Mouse (Mus musculus): ENCODE measurements at regions not wholly inside any gene's neighbourhood (a gene's known extent, or its start where the extent isn't known, plus 50 kb on each side); places are given as distances from the start of the nearest gene placed in this dataset.

DNA sequence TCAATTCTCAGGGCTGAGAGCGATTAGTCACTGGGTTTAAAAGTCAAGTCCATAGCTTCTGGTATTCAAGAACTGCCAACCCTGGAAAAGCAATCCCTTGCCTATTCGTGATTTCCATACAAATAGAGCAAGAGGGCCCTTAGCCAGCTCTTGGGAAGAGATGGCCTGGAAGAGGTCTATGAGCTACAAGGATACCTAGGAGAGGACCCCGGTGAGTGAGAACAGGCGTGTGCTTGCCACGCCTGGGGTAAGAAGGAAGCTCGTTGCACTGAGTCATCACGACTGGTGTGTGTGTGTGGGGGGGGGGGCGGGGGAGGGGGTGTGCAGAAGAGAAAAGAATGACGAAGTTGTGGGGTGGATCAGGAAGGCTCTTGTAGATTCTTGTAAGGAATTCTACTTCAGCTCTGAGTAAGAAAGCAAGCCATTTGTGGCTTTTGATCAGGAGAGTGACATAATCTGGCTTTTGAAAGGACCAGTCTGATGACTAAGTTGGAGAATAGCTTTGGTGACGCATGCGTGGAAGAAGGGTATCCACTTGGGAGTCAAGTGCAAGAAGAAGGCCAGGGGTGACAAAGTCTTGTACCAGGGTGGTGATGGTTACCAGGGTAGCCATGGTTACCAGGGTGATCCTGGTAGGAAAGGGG, 113.7 kb downstream of the Phlda1 start:
- 76% methylated on average over 10 of the region's 11 CpGs for WGBS
- no peak overlapping the region for H3K4me3 ChIP-seq (ENCODE audit: low read depth, low read length)
- no peaks in the 10 kb centered on the region for H3K27me3 ChIP-seq (replicated peaks; ENCODE audit: control insufficient read depth, insufficient read depth, low read length)
- no peak overlapping the region for H3K27ac ChIP-seq (replicated peaks; ENCODE audit: low read depth, low read length)
- H3K9me3 ChIP-seq (ENCODE audit: control insufficient read depth, low read length) = no peaks in the 10 kb centered on the region
- DNase-seq (ENCODE audit: low spot score) (no peak), ATAC-seq (ENCODE audit: low read depth) (no peak)
- peaks cover 12% of the 10 kb centered on the region; the same call in 1 of the 2 replicates for H3K4me1 ChIP-seq (ENCODE audit: control insufficient read depth, insufficient read depth, low read length)
- H3K4me2 ChIP-seq (ENCODE audit: low read depth, low read length) = no peak overlapping the region
- H3K36me3 ChIP-seq (ENCODE audit: control insufficient read depth, insufficient read depth, low read length) = no peaks in the 10 kb centered on the region
- no peak overlapping the region for H3K9ac ChIP-seq (ENCODE audit: low read depth, low read length)

DNA sequence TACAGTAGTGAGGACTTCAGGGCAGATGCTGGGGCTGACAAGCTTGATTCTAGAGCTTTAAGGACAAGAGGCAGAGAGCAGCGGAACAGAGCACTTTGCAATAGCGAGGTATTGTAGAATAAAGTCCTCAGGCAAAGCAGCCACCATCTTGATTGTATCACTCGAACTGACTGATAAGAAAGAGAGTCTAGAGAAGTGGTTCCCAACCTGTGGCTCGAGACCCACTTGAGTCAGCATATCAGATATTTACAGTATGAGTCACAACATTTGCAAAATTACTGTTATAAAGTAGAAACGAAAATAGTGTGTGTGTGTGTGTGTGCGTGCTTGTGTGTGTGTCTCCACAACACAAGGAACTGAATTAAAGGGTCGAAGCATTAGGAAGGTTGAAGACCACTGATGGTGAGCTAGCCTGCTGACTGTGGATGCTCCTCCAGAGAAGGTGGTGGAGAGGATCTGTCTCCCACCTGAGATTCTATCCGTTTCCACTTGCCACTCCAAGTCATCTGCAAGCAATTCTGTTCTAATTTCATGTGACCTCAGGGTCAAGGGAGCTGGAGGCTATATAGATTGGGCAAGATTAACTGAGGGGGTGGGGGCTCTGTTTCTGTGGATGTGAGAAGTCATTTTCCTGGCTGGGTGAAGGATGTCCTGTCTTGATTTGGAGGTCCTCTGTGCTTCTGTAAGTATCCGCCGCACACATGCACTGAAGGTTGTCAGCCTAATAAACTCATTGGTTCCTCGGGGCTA, 115.0 kb downstream of the Phlda1 start:
- WGBS = 59% methylated on average over 11 of the region's 11 CpGs
- Histone ChIP-seq H3K36me3 (ENCODE audit: control insufficient read depth, insufficient read depth, low read length) (no peaks in the 10 kb centered on the region), H3K4me3 (ENCODE audit: low read depth, low read length) (no peak overlapping the region), H3K27ac (replicated peaks; ENCODE audit: low read depth, low read length) (no peak overlapping the region), H3K4me1 (ENCODE audit: control insufficient read depth, insufficient read depth, low read length) (peaks cover 12% of the 10 kb centered on the region; the same call in 1 of the 2 replicates), H3K4me2 (ENCODE audit: low read depth, low read length) (no peak overlapping the region), H3K9ac (ENCODE audit: low read depth, low read length) (no peak overlapping the region), H3K27me3 (replicated peaks; ENCODE audit: control insufficient read depth, insufficient read depth, low read length) (no peaks in the 10 kb centered on the region), H3K9me3 (ENCODE audit: control insufficient read depth, low read length) (no peaks in the 10 kb centered on the region)
- ATAC-seq (ENCODE audit: low read depth) (no peak), DNase-seq (ENCODE audit: low spot score) (no peak)

GRCm38 (mm10) chr10:111622789-111623188, 116.7 kb downstream of the Phlda1 start:
- DNase-seq (ENCODE audit: low spot score) (peak; percentile 73), ATAC-seq (ENCODE audit: low read depth) (no peak)
- WGBS = 17% methylated on average over 4 of the region's 4 CpGs
- H3K4me3 ChIP-seq (ENCODE audit: low read depth, low read length) = no peak overlapping the region
- H3K4me1 ChIP-seq (ENCODE audit: control insufficient read depth, insufficient read depth, low read length) = peaks cover 12% of the 10 kb centered on the region; the same call in 1 of the 2 replicates
- no peak overlapping the region for H3K4me2 ChIP-seq (ENCODE audit: low read depth, low read length)
- H3K36me3 ChIP-seq (ENCODE audit: control insufficient read depth, insufficient read depth, low read length) = no peaks in the 10 kb centered on the region
- H3K27me3 ChIP-seq (replicated peaks; ENCODE audit: control insufficient read depth, insufficient read depth, low read length) = no peaks in the 10 kb centered on the region
- no peak overlapping the region for H3K9ac ChIP-seq (ENCODE audit: low read depth, low read length)
- no peak overlapping the region for H3K27ac ChIP-seq (replicated peaks; ENCODE audit: low read depth, low read length)
- H3K9me3 ChIP-seq (ENCODE audit: control insufficient read depth, low read length) = no peaks in the 10 kb centered on the region

- peak; percentile 57 for DNase-seq (ENCODE audit: low spot score)
- Histone ChIP-seq H3K36me3 (ENCODE audit: control insufficient read depth, insufficient read depth, low read length) (no peaks in the 10 kb centered on the region), H3K27ac (replicated peaks; ENCODE audit: low read depth, low read length) (no peak overlapping the region), H3K4me3 (ENCODE audit: low read depth, low read length) (no peak overlapping the region), H3K9ac (ENCODE audit: low read depth, low read length) (no peak overlapping the region), H3K4me1 (ENCODE audit: control insufficient read depth, insufficient read depth, low read length) (peaks cover 12% of the 10 kb centered on the region; the same call in 1 of the 2 replicates), H3K9me3 (ENCODE audit: control insufficient read depth, low read length) (no peaks in the 10 kb centered on the region), H3K27me3 (replicated peaks; ENCODE audit: control insufficient read depth, insufficient read depth, low read length) (no peaks in the 10 kb centered on the region), H3K4me2 (ENCODE audit: low read depth, low read length) (no peak overlapping the region)
- 37% methylated on average over 2 of the region's 2 CpGs for WGBS
- no peak for ATAC-seq (ENCODE audit: low read depth)
Observed at GRCm38 (mm10) chr10:111624021-111624420, 117.9 kb downstream of the Phlda1 start.

DNA sequence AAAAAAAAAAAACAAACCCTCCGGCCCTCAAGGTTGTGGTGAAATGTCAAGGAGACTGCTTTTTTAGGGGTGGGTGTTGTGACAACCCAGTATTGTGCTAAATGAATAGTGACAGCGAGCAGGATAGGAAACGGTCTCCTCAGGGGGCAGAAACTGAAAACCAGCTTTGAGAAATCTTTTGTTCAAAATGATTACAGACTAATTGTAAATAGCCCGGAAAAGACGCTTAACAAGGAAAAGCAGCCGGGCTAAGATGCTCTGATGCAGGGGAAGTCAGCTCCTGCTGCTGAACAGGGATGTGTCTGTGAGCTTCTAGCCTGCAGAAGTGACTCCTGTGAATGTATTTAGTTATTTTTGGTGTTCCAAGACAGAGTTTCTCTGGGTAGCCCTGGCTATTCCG, 118.5 kb downstream of the Phlda1 start:
- Histone ChIP-seq H3K27ac (replicated peaks; ENCODE audit: low read depth, low read length) (no peak overlapping the region), H3K36me3 (ENCODE audit: control insufficient read depth, insufficient read depth, low read length) (no peaks in the 10 kb centered on the region), H3K27me3 (replicated peaks; ENCODE audit: control insufficient read depth, insufficient read depth, low read length) (no peaks in the 10 kb centered on the region), H3K9ac (ENCODE audit: low read depth, low read length) (no peak overlapping the region; the same call in 1 of the 2 replicates), H3K4me3 (ENCODE audit: low read depth, low read length) (no peak overlapping the region), H3K4me2 (ENCODE audit: low read depth, low read length) (no peak overlapping the region), H3K4me1 (ENCODE audit: control insufficient read depth, insufficient read depth, low read length) (peaks cover 12% of the 10 kb centered on the region; the same call in 1 of the 2 replicates), H3K9me3 (ENCODE audit: control insufficient read depth, low read length) (no peaks in the 10 kb centered on the region)
- DNase-seq (ENCODE audit: low spot score) (peak; percentile 74), ATAC-seq (ENCODE audit: low read depth) (0 out of 2 replicates have a peak, but pooled peaks have one; percentile 41)
- WGBS = 21% methylated on average over 7 of the region's 7 CpGs

GRCm38 (mm10) chr10:111625573-111625972, 119.5 kb downstream of the Phlda1 start:
- no peak for DNase-seq (ENCODE audit: low spot score)
- Histone ChIP-seq H3K27me3 (replicated peaks; ENCODE audit: control insufficient read depth, insufficient read depth, low read length) (no peaks in the 10 kb centered on the region), H3K27ac (replicated peaks; ENCODE audit: low read depth, low read length) (no peak overlapping the region), H3K4me2 (ENCODE audit: low read depth, low read length) (no peak overlapping the region), H3K9ac (ENCODE audit: low read depth, low read length) (no peak overlapping the region), H3K9me3 (ENCODE audit: control insufficient read depth, low read length) (no peaks in the 10 kb centered on the region), H3K4me1 (ENCODE audit: control insufficient read depth, insufficient read depth, low read length) (peaks cover 14% of the 10 kb centered on the region), H3K4me3 (ENCODE audit: low read depth, low read length) (no peak overlapping the region), H3K36me3 (ENCODE audit: control insufficient read depth, insufficient read depth, low read length) (no peaks in the 10 kb centered on the region)
- 91% methylated on average over 11 of the region's 11 CpGs for WGBS
- no peak for ATAC-seq (ENCODE audit: low read depth)

GRCm38 (mm10) chr10:111626009-111626408, 119.9 kb downstream of the Phlda1 start:
- Histone ChIP-seq H3K27me3 (replicated peaks; ENCODE audit: control insufficient read depth, insufficient read depth, low read length) (no peaks in the 10 kb centered on the region), H3K27ac (replicated peaks; ENCODE audit: low read depth, low read length) (no peak overlapping the region), H3K9me3 (ENCODE audit: control insufficient read depth, low read length) (no peaks in the 10 kb centered on the region), H3K4me3 (ENCODE audit: low read depth, low read length) (no peak overlapping the region), H3K9ac (ENCODE audit: low read depth, low read length) (no peak overlapping the region), H3K4me2 (ENCODE audit: low read depth, low read length) (no peak overlapping the region), H3K4me1 (ENCODE audit: control insufficient read depth, insufficient read depth, low read length) (peaks cover 18% of the 10 kb centered on the region), H3K36me3 (ENCODE audit: control insufficient read depth, insufficient read depth, low read length) (no peaks in the 10 kb centered on the region)
- DNase-seq (ENCODE audit: low spot score) = no peak
- WGBS = 87% methylated on average over 6 of the region's 6 CpGs
- ATAC-seq (ENCODE audit: low read depth) = no peak

GRCm38 (mm10) chr10:111636283-111636682, 130.2 kb downstream of the Phlda1 start:
- Histone ChIP-seq H3K4me1 (ENCODE audit: control insufficient read depth, insufficient read depth, low read length) (no peaks in the 10 kb centered on the region), H3K9ac (ENCODE audit: low read depth, low read length) (no peak overlapping the region), H3K27ac (replicated peaks; ENCODE audit: low read depth, low read length) (no peak overlapping the region), H3K9me3 (ENCODE audit: control insufficient read depth, low read length) (no peaks in the 10 kb centered on the region), H3K36me3 (ENCODE audit: control insufficient read depth, insufficient read depth, low read length) (no peaks in the 10 kb centered on the region), H3K27me3 (replicated peaks; ENCODE audit: control insufficient read depth, insufficient read depth, low read length) (no peaks in the 10 kb centered on the region), H3K4me2 (ENCODE audit: low read depth, low read length) (no peak overlapping the region), H3K4me3 (ENCODE audit: low read depth, low read length) (no peak overlapping the region)
- ATAC-seq (ENCODE audit: low read depth) = no peak
- DNase-seq (ENCODE audit: low spot score) = no peak
- 67% methylated on average over 14 of the region's 14 CpGs for WGBS

All from embryonic facial prominence, embryonic 14.5 days (tissue).